Mouse (Mus musculus): ENCODE measurements around the gene Tmem274. TPM values are rescaled to one million over a fixed set of nuclear protein-coding genes. Genes with fewer than 3 reads are reported as not detected.
A peak's percentile ranks its signal among the peaks of the same experiment; 100 is the strongest.
"Not testable (repeated sequence)": the region's sequence is repeated elsewhere in the genome, so short reads cannot be mapped to it uniquely, and the experiment has no call there.

Gene Tmem274
- polyA plus RNA-seq, 1 experiment from 2014 or later = 0.53 TPM

DNA sequence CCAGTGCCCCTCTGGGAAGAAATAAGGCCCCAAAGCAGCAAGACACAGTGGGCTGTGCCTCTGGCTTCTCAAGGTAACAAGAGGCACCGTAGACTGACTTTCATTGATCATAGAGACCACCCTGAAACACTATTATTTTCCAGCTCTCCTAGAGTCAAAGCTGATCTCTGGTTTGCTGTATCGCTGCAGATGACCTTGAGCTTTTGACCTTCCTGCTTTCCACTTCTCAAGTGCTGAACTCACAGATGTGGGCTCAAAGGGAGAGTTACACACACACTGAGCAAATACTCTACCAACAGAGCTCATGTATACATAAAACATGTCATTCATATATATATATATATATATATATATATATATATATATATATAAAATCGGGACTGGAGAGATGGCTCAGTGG is 26.5 kb upstream of the Tmem274 start:
- Histone ChIP-seq H3K27me3 (ENCODE audit: control insufficient read depth, insufficient read depth, low read depth, low read length) (no peaks in the 10 kb centered on the region), H3K4me3 (ENCODE audit: low read length) (no peak overlapping the region), H3K4me1 (replicated peaks; ENCODE audit: control insufficient read depth, insufficient read depth, low read length) (peaks cover 5% of the 10 kb centered on the region), H3K9me3 (ENCODE audit: control insufficient read depth, low read length) (no peaks in the 10 kb centered on the region; the same call in 1 of the 2 replicates), H3K36me3 (ENCODE audit: control insufficient read depth, insufficient read depth, low read length) (no peaks in the 10 kb centered on the region), H3K4me2 (ENCODE audit: low read depth, low read length) (no peak overlapping the region), H3K27ac (ENCODE audit: low read length) (no peak overlapping the region), H3K9ac (ENCODE audit: low read length) (no peak overlapping the region)
- ATAC-seq (ENCODE audit: low read depth) = no peak
- WGBS = 66% methylated on average over 3 of the region's 3 CpGs

DNA sequence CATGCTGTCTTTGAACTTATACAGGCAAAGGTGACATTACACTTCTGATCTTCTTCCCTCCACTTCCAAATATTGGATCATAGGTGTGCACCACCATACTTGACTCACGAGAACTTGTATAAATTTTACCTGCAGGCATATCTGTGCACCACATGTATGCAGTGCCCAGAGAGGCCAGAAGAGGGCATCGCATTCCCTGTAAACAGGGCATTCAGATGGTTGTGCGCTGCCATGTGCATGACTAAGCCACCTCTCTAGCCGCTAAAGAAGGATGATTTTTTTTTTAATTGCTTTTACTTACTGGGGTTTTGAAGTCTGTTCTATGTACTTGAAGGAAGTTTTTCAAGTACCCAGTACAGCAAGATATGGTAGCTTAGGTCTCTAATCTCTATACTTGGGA is 23.5 kb upstream of the Tmem274 start:
- H3K4me3 ChIP-seq (ENCODE audit: low read length) = no peak overlapping the region
- ATAC-seq (ENCODE audit: low read depth) = no peak
- H3K36me3 ChIP-seq (ENCODE audit: control insufficient read depth, insufficient read depth, low read length) = no peaks in the 10 kb centered on the region
- H3K9me3 ChIP-seq (ENCODE audit: control insufficient read depth, low read length) = no peaks in the 10 kb centered on the region; the same call in 1 of the 2 replicates
- H3K9ac ChIP-seq (ENCODE audit: low read length) = no peak overlapping the region
- H3K4me2 ChIP-seq (ENCODE audit: low read depth, low read length) = no peak overlapping the region
- no peaks in the 10 kb centered on the region for H3K4me1 ChIP-seq (replicated peaks; ENCODE audit: control insufficient read depth, insufficient read depth, low read length)
- WGBS = 77% methylated on average over 4 of the region's 4 CpGs
- H3K27ac ChIP-seq (ENCODE audit: low read length) = no peak overlapping the region
- no peaks in the 10 kb centered on the region for H3K27me3 ChIP-seq (ENCODE audit: control insufficient read depth, insufficient read depth, low read depth, low read length)

DNA sequence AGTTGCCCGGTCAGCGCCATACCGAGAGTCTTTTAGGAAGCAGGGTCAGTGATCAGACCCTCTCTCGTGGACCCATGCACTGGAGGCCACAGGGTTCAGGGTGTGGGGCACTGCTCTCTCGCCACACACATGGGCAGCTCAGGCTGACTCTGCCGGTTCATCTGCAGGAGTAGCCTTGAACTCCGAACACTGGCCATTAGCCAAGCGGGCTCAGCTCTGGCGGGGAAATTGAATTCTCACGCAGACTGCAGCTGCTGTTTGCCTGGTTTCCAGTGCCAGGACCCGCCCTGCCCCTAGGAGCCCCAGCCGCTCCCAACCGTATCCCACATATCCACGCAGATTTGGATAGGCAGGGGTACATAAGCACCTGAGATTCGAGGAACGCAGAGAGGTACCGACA is 22.9 kb upstream of the Tmem274 start:
- no peaks in the 10 kb centered on the region for H3K4me1 ChIP-seq (replicated peaks; ENCODE audit: control insufficient read depth, insufficient read depth, low read length)
- 70% methylated on average over 17 of the region's 17 CpGs for WGBS
- ATAC-seq (ENCODE audit: low read depth) = no peak

DNA sequence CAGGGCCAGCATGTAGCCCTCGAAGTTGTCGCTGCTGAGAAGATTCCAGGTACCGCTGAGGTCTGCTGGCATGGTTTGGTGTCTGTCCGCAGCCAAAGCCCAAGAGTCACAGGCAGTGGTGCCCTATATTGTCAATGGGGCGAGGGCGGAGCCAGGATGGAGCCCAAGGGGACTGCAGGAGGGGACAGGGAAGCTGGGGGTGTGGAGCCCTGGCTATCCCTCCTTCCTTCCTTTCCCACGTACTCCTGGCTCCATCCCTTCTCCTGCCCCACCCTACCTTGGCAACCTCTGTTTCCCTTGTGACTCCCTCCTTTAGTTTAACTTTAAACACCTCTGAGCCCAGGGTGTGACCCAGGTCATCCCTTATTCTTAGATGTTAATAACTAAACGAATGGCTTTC is 22.3 kb upstream of the Tmem274 start, which contains the start of gene Rbp7:
TSS of gene Rbp7 (minus strand) at position 100 of the 400 bp plus-strand sequence.
- H3K27ac ChIP-seq (ENCODE audit: low read length) = no peak within 1 kb of the TSS
- no peaks in the 10 kb centered on the region for H3K4me1 ChIP-seq (replicated peaks; ENCODE audit: control insufficient read depth, insufficient read depth, low read length)
- no peaks in the 10 kb centered on the region for H3K36me3 ChIP-seq (ENCODE audit: control insufficient read depth, insufficient read depth, low read length)
- H3K27me3 ChIP-seq (ENCODE audit: control insufficient read depth, insufficient read depth, low read depth, low read length) = no peaks in the 10 kb centered on the region
- WGBS = 43% methylated on average over 8 of the region's 8 CpGs
- H3K9me3 ChIP-seq (ENCODE audit: control insufficient read depth, low read length) = no peaks in the 10 kb centered on the region; the same call in 1 of the 2 replicates
- ATAC-seq (ENCODE audit: low read depth) = 0 out of 2 replicates have a peak, but pooled peaks have one; percentile 12
- no peak within 1 kb of the TSS for H3K9ac ChIP-seq (ENCODE audit: low read length)
- no peak within 1 kb of the TSS for H3K4me2 ChIP-seq (ENCODE audit: low read depth, low read length)
- H3K4me3 ChIP-seq (ENCODE audit: low read length) = no peak within 1 kb of the TSS

More for the DNA sequence above, 22.9 kb upstream of the Tmem274 start:
- H3K9me3 ChIP-seq (ENCODE audit: control insufficient read depth, low read length) = no peaks in the 10 kb centered on the region; the same call in 1 of the 2 replicates
- no peak overlapping the region for H3K4me3 ChIP-seq (ENCODE audit: low read length)
- no peaks in the 10 kb centered on the region for H3K36me3 ChIP-seq (ENCODE audit: control insufficient read depth, insufficient read depth, low read length)
- no peak overlapping the region for H3K4me2 ChIP-seq (ENCODE audit: low read depth, low read length)
- H3K27me3 ChIP-seq (ENCODE audit: control insufficient read depth, insufficient read depth, low read depth, low read length) = no peaks in the 10 kb centered on the region
- no peak overlapping the region for H3K27ac ChIP-seq (ENCODE audit: low read length)
- no peak overlapping the region for H3K9ac ChIP-seq (ENCODE audit: low read length)

DNA sequence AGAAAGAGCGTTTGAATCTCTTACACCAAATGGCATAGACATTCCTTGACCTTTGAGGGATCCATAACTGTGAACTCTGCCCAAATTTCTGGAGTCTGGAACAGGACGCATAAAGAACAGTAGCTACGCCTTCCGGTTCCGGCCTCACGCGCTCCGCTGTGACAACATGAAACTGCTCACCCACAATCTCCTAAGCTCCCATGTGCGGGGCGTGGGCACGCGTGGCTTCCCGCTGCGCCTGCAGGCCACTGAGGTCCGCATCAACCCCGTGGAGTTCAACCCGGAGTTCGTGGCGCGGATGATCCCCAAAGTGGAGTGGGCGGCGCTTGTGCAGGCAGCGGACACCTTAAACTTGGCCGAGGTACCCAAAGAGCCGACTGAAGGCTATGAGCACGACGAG is 20.0 kb upstream of the Tmem274 start:
- not testable (repeated sequence) for H3K27me3 ChIP-seq (ENCODE audit: control insufficient read depth, insufficient read depth, low read depth, low read length); H3K9me3 ChIP-seq (ENCODE audit: control insufficient read depth, low read length); ATAC-seq (ENCODE audit: low read depth); H3K36me3 ChIP-seq (ENCODE audit: control insufficient read depth, insufficient read depth, low read length); H3K4me1 ChIP-seq (replicated peaks; ENCODE audit: control insufficient read depth, insufficient read depth, low read length); H3K4me2 ChIP-seq (ENCODE audit: low read depth, low read length); H3K27ac ChIP-seq (ENCODE audit: low read length); H3K4me3 ChIP-seq (ENCODE audit: low read length); H3K9ac ChIP-seq (ENCODE audit: low read length)
- 76% methylated on average over 27 of the region's 27 CpGs for WGBS

DNA sequence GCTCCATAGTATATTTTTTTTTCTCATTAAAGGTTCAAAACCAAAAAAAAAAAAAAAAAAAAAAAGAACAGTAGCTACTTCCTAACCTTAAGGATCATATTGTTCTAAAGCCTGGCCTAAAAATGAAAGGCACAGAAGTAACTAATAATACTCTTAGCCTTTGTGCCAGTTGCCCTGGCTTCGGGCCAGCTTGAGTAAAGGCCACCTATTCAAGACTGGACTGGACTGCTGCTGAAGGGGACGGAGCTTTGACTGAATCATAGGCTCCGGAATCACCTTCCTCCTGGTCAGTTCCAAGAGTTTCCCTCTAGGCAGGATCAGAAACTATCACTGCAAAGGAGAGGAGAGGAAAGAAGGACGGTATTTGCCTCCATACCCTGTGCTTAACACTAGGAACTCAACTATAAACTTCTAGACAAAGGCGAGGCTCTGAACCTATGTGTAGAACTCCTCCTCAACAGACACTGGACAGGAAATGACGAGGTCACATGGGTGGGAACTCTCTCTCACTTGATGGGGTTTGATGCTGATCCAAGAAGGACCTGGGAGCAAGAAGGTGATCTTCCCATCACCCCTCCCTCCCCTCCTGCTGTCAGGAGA is 19.2 kb upstream of the Tmem274 start:
- H3K27ac ChIP-seq (ENCODE audit: low read length) = no peak overlapping the region
- H3K4me3 ChIP-seq (ENCODE audit: low read length) = no peak overlapping the region
- no peak overlapping the region for H3K4me2 ChIP-seq (ENCODE audit: low read depth, low read length)
- no peaks in the 10 kb centered on the region for H3K4me1 ChIP-seq (replicated peaks; ENCODE audit: control insufficient read depth, insufficient read depth, low read length)
- H3K9me3 ChIP-seq (ENCODE audit: control insufficient read depth, low read length) = no peaks in the 10 kb centered on the region
- no peaks in the 10 kb centered on the region for H3K36me3 ChIP-seq (ENCODE audit: control insufficient read depth, insufficient read depth, low read length)
- no peak for ATAC-seq (ENCODE audit: low read depth)
- WGBS = 61% methylated on average over 6 of the region's 6 CpGs
- no peak overlapping the region for H3K9ac ChIP-seq (ENCODE audit: low read length)
- no peaks in the 10 kb centered on the region for H3K27me3 ChIP-seq (ENCODE audit: control insufficient read depth, insufficient read depth, low read depth, low read length)

DNA sequence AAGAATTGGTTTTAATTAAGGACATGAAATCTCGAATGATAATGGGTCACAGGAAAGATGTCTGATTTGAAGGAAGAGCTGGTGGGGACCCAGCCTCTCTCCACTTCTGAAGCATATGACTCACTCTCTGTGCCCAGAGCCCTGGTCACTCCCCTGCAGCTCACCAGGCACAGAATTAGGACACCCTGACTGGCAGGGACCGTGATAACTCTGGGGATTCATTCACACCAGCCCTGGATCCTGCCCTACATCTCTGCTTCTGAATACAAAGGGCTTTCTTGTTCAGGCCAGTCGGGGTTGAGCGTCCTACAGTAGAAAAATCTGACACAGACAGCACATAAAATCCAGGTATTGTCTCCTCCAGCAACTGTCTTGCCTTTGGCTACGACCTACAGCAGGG is 18.7 kb upstream of the Tmem274 start:
- H3K4me1 ChIP-seq (replicated peaks; ENCODE audit: control insufficient read depth, insufficient read depth, low read length) = no peaks in the 10 kb centered on the region
- no peak overlapping the region for H3K4me2 ChIP-seq (ENCODE audit: low read depth, low read length)
- no peak overlapping the region for H3K27ac ChIP-seq (ENCODE audit: low read length)
- H3K27me3 ChIP-seq (ENCODE audit: control insufficient read depth, insufficient read depth, low read depth, low read length) = no peaks in the 10 kb centered on the region
- H3K36me3 ChIP-seq (ENCODE audit: control insufficient read depth, insufficient read depth, low read length) = no peaks in the 10 kb centered on the region
- no peaks in the 10 kb centered on the region for H3K9me3 ChIP-seq (ENCODE audit: control insufficient read depth, low read length)
- 68% methylated on average over 5 of the region's 5 CpGs for WGBS
- no peak for ATAC-seq (ENCODE audit: low read depth)
- H3K4me3 ChIP-seq (ENCODE audit: low read length) = no peak overlapping the region
- no peak overlapping the region for H3K9ac ChIP-seq (ENCODE audit: low read length)

DNA sequence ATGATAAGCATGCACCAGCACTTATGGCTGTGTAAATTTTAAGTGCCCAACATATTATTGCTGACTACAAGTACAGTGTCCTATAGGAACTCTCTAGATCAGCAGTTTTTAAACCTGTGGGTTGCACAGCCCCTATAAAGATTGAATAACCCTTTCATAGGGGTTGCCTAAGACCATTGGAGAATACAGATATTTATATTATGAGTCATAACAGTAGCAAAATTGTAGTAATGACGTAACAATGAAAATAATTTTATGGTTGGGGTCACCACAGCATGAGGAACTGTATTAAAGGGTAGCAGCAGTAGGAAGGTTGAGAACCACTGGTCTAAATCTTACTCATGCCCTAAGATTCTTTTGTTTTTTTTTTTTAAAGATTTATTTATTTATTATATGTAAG is 17.8 kb upstream of the Tmem274 start:
- H3K4me3 ChIP-seq (ENCODE audit: low read length) = no peak overlapping the region
- WGBS = 74% methylated on average over 1 of the region's 1 CpGs
- H3K4me1 ChIP-seq (replicated peaks; ENCODE audit: control insufficient read depth, insufficient read depth, low read length) = no peaks in the 10 kb centered on the region
- ATAC-seq (ENCODE audit: low read depth) = no peak
- no peaks in the 10 kb centered on the region for H3K36me3 ChIP-seq (ENCODE audit: control insufficient read depth, insufficient read depth, low read length)
- no peaks in the 10 kb centered on the region for H3K9me3 ChIP-seq (ENCODE audit: control insufficient read depth, low read length)
- no peak overlapping the region for H3K4me2 ChIP-seq (ENCODE audit: low read depth, low read length)
- no peak overlapping the region for H3K27ac ChIP-seq (ENCODE audit: low read length)
- H3K27me3 ChIP-seq (ENCODE audit: control insufficient read depth, insufficient read depth, low read depth, low read length) = no peaks in the 10 kb centered on the region
- no peak overlapping the region for H3K9ac ChIP-seq (ENCODE audit: low read length)

DNA sequence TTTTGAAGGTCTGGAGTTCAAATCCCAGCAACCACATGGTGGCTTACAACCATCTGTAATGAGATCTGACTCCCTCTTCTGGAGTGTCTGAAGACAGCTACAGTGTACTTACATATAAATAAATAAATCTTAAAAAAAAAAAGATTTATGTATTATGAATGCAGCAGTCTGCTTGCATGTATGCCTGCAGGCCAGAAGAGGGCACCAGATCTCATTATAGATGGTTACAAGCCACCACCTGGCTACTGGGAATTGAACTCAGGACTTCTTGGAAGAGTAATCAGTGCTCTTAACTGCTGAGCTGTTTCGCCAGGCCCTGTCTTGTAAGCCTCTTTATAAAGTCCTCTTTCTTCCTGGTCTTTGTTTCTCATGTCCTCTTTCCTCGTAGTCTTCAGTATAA is 16.7 kb upstream of the Tmem274 start:
- not testable (repeated sequence) for H3K9me3 ChIP-seq (ENCODE audit: control insufficient read depth, low read length); H3K9ac ChIP-seq (ENCODE audit: low read length); H3K27me3 ChIP-seq (ENCODE audit: control insufficient read depth, insufficient read depth, low read depth, low read length); H3K4me3 ChIP-seq (ENCODE audit: low read length); H3K4me1 ChIP-seq (replicated peaks; ENCODE audit: control insufficient read depth, insufficient read depth, low read length); H3K36me3 ChIP-seq (ENCODE audit: control insufficient read depth, insufficient read depth, low read length); H3K27ac ChIP-seq (ENCODE audit: low read length); H3K4me2 ChIP-seq (ENCODE audit: low read depth, low read length); ATAC-seq (ENCODE audit: low read depth)
- WGBS = 83% methylated on average over 2 of the region's 2 CpGs

Measured in lung, embryonic 16.5 days (tissue).